Mouse (Mus musculus) thymus, adult 2 months (tissue): ENCODE results near the gene Crmp1.

Source experiments
- CTCF ChIP-seq: fragments of 200-500 bp; IDR thresholded peaks from 2 replicates; pipeline ENCODE4 v1.5.1; 2012; ENCODE audit warnings: mild to moderate bottlenecking, control low read depth, low read length, moderate library complexity, borderline replicate concordance; ENCODE audit not compliant: control insufficient read depth, poor library complexity, insufficient read depth; ENCODE audit errors: extremely low read depth
- POLR2A ChIP-seq: fragments of 200-500 bp; IDR thresholded peaks from 2 replicates; pipeline ENCODE4 v1.6.1; 2012; ENCODE audit warnings: mild to moderate bottlenecking, low read length, control low read depth, moderate library complexity; ENCODE audit not compliant: control insufficient read depth, poor library complexity, insufficient read depth; ENCODE audit errors: extremely low read depth

- TF ChIP-seq CTCF (no peak), POLR2A (no peak)
Observed at GRCm38 (mm10) chr5:37257243-37257642, 15.5 kb downstream of the Crmp1 start.
